Mouse (Mus musculus) lung, postnatal 0 days (tissue): ENCODE measurements around the gene Gsg1l2. TPM values are rescaled to one million over a fixed set of nuclear protein-coding genes. Genes with fewer than 3 reads are reported as not detected.

Source experiments
- ATAC-seq: fragments of 200-750 bp; cut with Nextera tagmentation; 2 replicates; pipeline ENCODE4 v1.8.0; 2017; ENCODE audit warnings: moderate library complexity
- DNase-seq: peaks from one replicate; pipeline ENCODE4 v3.0.0-alpha.2; 2016; ENCODE audit warnings: low spot score
- H3K27ac ChIP-seq: fragments of 300-500 bp; sonication (generic); 2 replicates; pipeline ENCODE4 v1.5.1; 2014; ENCODE audit warnings: antibody characterized with exemption, mild to moderate bottlenecking, low read length, mixed read lengths
- H3K27me3 ChIP-seq: fragments of 300-500 bp; sonication (generic); replicated peaks from 2 replicates; pipeline ENCODE4 v1.6.1; 2014; ENCODE audit warnings: low read length, mixed read lengths; ENCODE audit not compliant: insufficient read depth
- H3K36me3 ChIP-seq: fragments of 300-500 bp; sonication (generic); 2 replicates; pipeline ENCODE4 v1.6.1; 2014; ENCODE audit warnings: low read length, mixed read lengths; ENCODE audit not compliant: insufficient read depth
- H3K4me1 ChIP-seq: fragments of 300-500 bp; sonication (generic); 2 replicates; pipeline ENCODE4 v1.6.1; 2014; ENCODE audit warnings: antibody characterized with exemption, low read depth, low read length, mixed read lengths; ENCODE audit not compliant: insufficient read depth
- H3K4me2 ChIP-seq: fragments of 300-500 bp; sonication (generic); replicated peaks from 2 replicates; pipeline ENCODE4 v1.6.1; 2014; ENCODE audit warnings: low read depth, mild to moderate bottlenecking, low read length, moderate library complexity, mixed read lengths
- H3K4me3 ChIP-seq: fragments of 300-500 bp; sonication (generic); 2 replicates; pipeline ENCODE4 v1.5.1; 2014; ENCODE audit warnings: low read depth, low read length
- H3K9ac ChIP-seq: fragments of 300-500 bp; sonication (generic); replicated peaks from 2 replicates; pipeline ENCODE4 v1.6.1; 2014; ENCODE audit warnings: low read depth, mild to moderate bottlenecking
- H3K9me3 ChIP-seq: fragments of 300-500 bp; sonication (generic); 2 replicates; pipeline ENCODE4 v1.6.1; 2016; ENCODE audit warnings: low read length, mixed read lengths
- CTCF ChIP-seq: IDR thresholded peaks from 2 replicates; pipeline ENCODE4 v1.5.1; 2016; ENCODE audit warnings: antibody characterized with exemption, mild to moderate bottlenecking
- EP300 ChIP-seq: IDR thresholded peaks from 2 replicates; pipeline ENCODE4 v1.6.1; 2016; ENCODE audit warnings: antibody characterized with exemption, mild to moderate bottlenecking, control low read depth
- WGBS: fragments of 180-500 bp; shearing (Covaris S2); extraction: QIAGEN DNeasy Blood & Tissue Kit; methylation state at CpG from one replicate; pipeline ENCODE4 v1.1.7; 2014; 5-methylcytosine and 5-hydroxymethylcytosine counted together
- polyA plus RNA-seq: library from polyadenylated mRNA; unstranded; fragments of >200 nt; fragmentation: Nextera tagmentation; extraction: Ambion mirVana; gene quantifications from 2 replicates; pipeline ENCODE4 v1.2.1, GENCODE M21; 2015

Gsg1l2 gene
- polyA plus RNA-seq = not detected in 2 replicates

- no peaks in the 10 kb centered on the region for H3K36me3 ChIP-seq
- H3K4me1 ChIP-seq = no peaks in the 10 kb centered on the region
- ATAC-seq (no peak), DNase-seq (no peak)
- H3K4me2 ChIP-seq = no peak within 1 kb of the TSS
- no peaks in the 10 kb centered on the region for H3K27me3 ChIP-seq
- TF ChIP-seq EP300 (no peak), CTCF (no peak)
- H3K4me3 ChIP-seq = no peak within 1 kb of the TSS
- H3K9ac ChIP-seq = no peak within 1 kb of the TSS
- H3K9me3 ChIP-seq = no peaks in the 10 kb centered on the region
- H3K27ac ChIP-seq = no peak within 1 kb of the TSS
- WGBS = 77% methylated on average over 12 of the region's 12 CpGs
Measured at GRCm38 (mm10) chr11:67774379-67774778, at the start of gene Gsg1l2. Gene Gsg1l2, plus strand, starts transcription at chr11:67774608.

- H3K27ac ChIP-seq = no peak overlapping the region
Measured at GRCm38 (mm10) chr11:67727095-67727494, 47.3 kb upstream of the Gsg1l2 start.

GRCm38 (mm10) chr11:67728726-67729125 is 45.7 kb upstream of the Gsg1l2 start:
- Histone ChIP-seq H3K4me1 (no peaks in the 10 kb centered on the region), H3K4me3 (no peak overlapping the region), H3K9ac (no peak overlapping the region), H3K36me3 (no peaks in the 10 kb centered on the region), H3K27me3 (no peaks in the 10 kb centered on the region), H3K9me3 (no peaks in the 10 kb centered on the region), H3K27ac (no peak overlapping the region), H3K4me2 (no peak overlapping the region)
- TF ChIP-seq CTCF (no peak), EP300 (no peak)
- DNase-seq = no peak
- ATAC-seq = no peak

More at GRCm38 (mm10) chr11:67727095-67727494, 47.3 kb upstream of the Gsg1l2 start:
- ATAC-seq (no peak), DNase-seq (no peak)
- H3K4me3 ChIP-seq = no peak overlapping the region
- H3K27me3 ChIP-seq = no peaks in the 10 kb centered on the region
- H3K9ac ChIP-seq = no peak overlapping the region
- H3K9me3 ChIP-seq = no peaks in the 10 kb centered on the region
- TF ChIP-seq CTCF = no peak
- TF ChIP-seq EP300 = no peak
- no peaks in the 10 kb centered on the region for H3K36me3 ChIP-seq
- H3K4me1 ChIP-seq = no peaks in the 10 kb centered on the region
- 76% methylated on average over 6 of the region's 6 CpGs for WGBS
- no peak overlapping the region for H3K4me2 ChIP-seq

GRCm38 (mm10) chr11:67731056-67731455 is 43.4 kb upstream of the Gsg1l2 start:
- DNase-seq (no peak), ATAC-seq (no peak)
- Histone ChIP-seq H3K27ac (no peak overlapping the region), H3K9me3 (no peaks in the 10 kb centered on the region), H3K4me1 (no peaks in the 10 kb centered on the region), H3K27me3 (no peaks in the 10 kb centered on the region), H3K9ac (no peak overlapping the region), H3K36me3 (no peaks in the 10 kb centered on the region), H3K4me3 (no peak overlapping the region), H3K4me2 (no peak overlapping the region)
- 92% methylated on average over 2 of the region's 2 CpGs for WGBS
- TF ChIP-seq CTCF (no peak), EP300 (no peak)

GRCm38 (mm10) chr11:67733726-67734125 is 40.7 kb upstream of the Gsg1l2 start:
- no peak overlapping the region for H3K27ac ChIP-seq
- no peaks in the 10 kb centered on the region for H3K27me3 ChIP-seq
- no peak overlapping the region for H3K4me3 ChIP-seq
- H3K9me3 ChIP-seq = no peaks in the 10 kb centered on the region
- 71% methylated on average over 1 of the region's 1 CpGs for WGBS
- DNase-seq (no peak), ATAC-seq (no peak)
- H3K36me3 ChIP-seq = no peaks in the 10 kb centered on the region
- no peak for TF ChIP-seq EP300
- no peak for TF ChIP-seq CTCF
- H3K4me2 ChIP-seq = no peak overlapping the region
- no peak overlapping the region for H3K9ac ChIP-seq
- H3K4me1 ChIP-seq = no peaks in the 10 kb centered on the region

- H3K4me3 ChIP-seq = no peak overlapping the region
- no peak overlapping the region for H3K9ac ChIP-seq
- no peaks in the 10 kb centered on the region for H3K27me3 ChIP-seq
- no peak for TF ChIP-seq EP300
- no peak for TF ChIP-seq CTCF
- H3K27ac ChIP-seq = no peak overlapping the region
- H3K9me3 ChIP-seq = no peaks in the 10 kb centered on the region
- no peak overlapping the region for H3K4me2 ChIP-seq
- DNase-seq = no peak
- no peaks in the 10 kb centered on the region for H3K36me3 ChIP-seq
- ATAC-seq = no peak
- no peaks in the 10 kb centered on the region for H3K4me1 ChIP-seq
- WGBS = 65% methylated on average over 3 of the region's 3 CpGs
Measured at GRCm38 (mm10) chr11:67734597-67734996, 39.8 kb upstream of the Gsg1l2 start.

- H3K4me1 ChIP-seq = no peaks in the 10 kb centered on the region
- DNase-seq = no peak
- no peaks in the 10 kb centered on the region for H3K9me3 ChIP-seq
- H3K9ac ChIP-seq = no peak overlapping the region
- no peak overlapping the region for H3K4me3 ChIP-seq
- H3K36me3 ChIP-seq = no peaks in the 10 kb centered on the region
- ATAC-seq = no peak
- H3K27ac ChIP-seq = no peak overlapping the region
- WGBS = 74% methylated on average over 6 of the region's 6 CpGs
- TF ChIP-seq CTCF (no peak), EP300 (no peak)
- H3K27me3 ChIP-seq = no peaks in the 10 kb centered on the region
- H3K4me2 ChIP-seq = no peak overlapping the region
Measured at GRCm38 (mm10) chr11:67738345-67738744, 36.1 kb upstream of the Gsg1l2 start.
